Mouse (Mus musculus) embryonic facial prominence, embryonic 14.5 days (tissue): ENCODE measurements at regions not wholly inside any gene's neighbourhood (a gene's known extent, or its start where the extent isn't known, plus 50 kb on each side); places are given as distances from the start of the nearest gene placed in this dataset.

ENCODE experiments used
- ATAC-seq: fragments of 200-750 bp; cut with Nextera tagmentation; 2 replicates; pipeline ENCODE4 v1.8.0; 2017; ENCODE audit warnings: low read depth, moderate number of reproducible peaks, moderate TSS enrichment
- DNase-seq: peaks from one replicate; pipeline ENCODE4 v3.0.0-alpha.2; 2015; ENCODE audit warnings: low spot score
- H3K27ac ChIP-seq: fragments of 300-500 bp; sonication (generic); replicated peaks from 2 replicates; pipeline ENCODE4 v1.5.1; 2014; ENCODE audit warnings: low read depth, mild to moderate bottlenecking, low read length, moderate library complexity
- H3K27me3 ChIP-seq: fragments of 300-500 bp; sonication (generic); replicated peaks from 2 replicates; pipeline ENCODE4 v1.6.1; 2014; ENCODE audit warnings: low read length; ENCODE audit not compliant: control insufficient read depth, insufficient read depth
- H3K36me3 ChIP-seq: fragments of 300-500 bp; sonication (generic); 2 replicates; pipeline ENCODE4 v1.6.1; 2014; ENCODE audit warnings: low read length, mixed read lengths; ENCODE audit not compliant: control insufficient read depth, insufficient read depth
- H3K4me1 ChIP-seq: fragments of 300-500 bp; sonication (generic); 2 replicates; pipeline ENCODE4 v1.6.1; 2014; ENCODE audit warnings: antibody characterized with exemption, low read length; ENCODE audit not compliant: control insufficient read depth, insufficient read depth
- H3K4me2 ChIP-seq: fragments of 300-500 bp; sonication (generic); 2 replicates; pipeline ENCODE4 v1.6.1; 2014; ENCODE audit warnings: low read depth, mild to moderate bottlenecking, low read length, moderate library complexity, mixed read lengths
- H3K4me3 ChIP-seq: fragments of 300-500 bp; sonication (generic); 2 replicates; pipeline ENCODE4 v1.5.1; 2014; ENCODE audit warnings: low read depth, mild to moderate bottlenecking, low read length
- H3K9ac ChIP-seq: fragments of 300-500 bp; sonication (generic); 2 replicates; pipeline ENCODE4 v1.6.1; 2014; ENCODE audit warnings: low read depth, mild to moderate bottlenecking, low read length, moderate library complexity, mixed read lengths
- H3K9me3 ChIP-seq: fragments of 300-500 bp; sonication (generic); 2 replicates; pipeline ENCODE4 v1.6.1; 2016; ENCODE audit warnings: low read length; ENCODE audit not compliant: control insufficient read depth
- WGBS: fragments of 180-500 bp; shearing (Covaris S2); extraction: QIAGEN DNeasy Blood & Tissue Kit; methylation state at CpG from one replicate; pipeline ENCODE4 v1.1.7; 2014; 5-methylcytosine and 5-hydroxymethylcytosine counted together

GRCm38 (mm10) chr9:95331275-95331674, 75.2 kb downstream of the Chst2 start:
- H3K4me1 ChIP-seq = no peaks in the 10 kb centered on the region
- no peaks in the 10 kb centered on the region for H3K27me3 ChIP-seq
- ATAC-seq (no peak), DNase-seq (no peak)
- no peak overlapping the region for H3K4me2 ChIP-seq
- 63% methylated on average over 2 of the region's 2 CpGs for WGBS
- H3K27ac ChIP-seq = no peak overlapping the region
- H3K9me3 ChIP-seq = no peaks in the 10 kb centered on the region
- no peaks in the 10 kb centered on the region for H3K36me3 ChIP-seq
- H3K4me3 ChIP-seq = no peak overlapping the region
- no peak overlapping the region for H3K9ac ChIP-seq

DNA sequence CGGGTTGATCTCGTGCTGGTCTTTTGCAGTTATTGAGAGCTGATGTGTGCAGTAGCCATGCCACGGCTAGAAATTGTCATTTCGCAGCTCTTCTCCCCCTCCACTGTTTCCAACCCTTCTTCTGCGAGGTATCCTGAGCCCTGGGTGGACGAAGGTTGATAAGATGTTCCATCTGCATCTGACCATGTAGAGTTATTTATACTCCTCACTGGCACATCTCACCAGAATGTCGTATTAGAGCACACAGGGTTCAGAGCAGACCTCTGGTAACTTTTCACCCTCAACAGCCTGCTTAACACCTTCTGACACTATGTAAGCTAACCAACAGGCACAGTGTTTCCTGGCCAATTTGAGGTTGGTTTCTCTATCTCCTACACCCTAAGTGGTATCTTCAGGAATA, 76.4 kb downstream of the Chst2 start:
- H3K36me3 ChIP-seq = no peaks in the 10 kb centered on the region
- 97% methylated on average over 7 of the region's 7 CpGs for WGBS

DNA sequence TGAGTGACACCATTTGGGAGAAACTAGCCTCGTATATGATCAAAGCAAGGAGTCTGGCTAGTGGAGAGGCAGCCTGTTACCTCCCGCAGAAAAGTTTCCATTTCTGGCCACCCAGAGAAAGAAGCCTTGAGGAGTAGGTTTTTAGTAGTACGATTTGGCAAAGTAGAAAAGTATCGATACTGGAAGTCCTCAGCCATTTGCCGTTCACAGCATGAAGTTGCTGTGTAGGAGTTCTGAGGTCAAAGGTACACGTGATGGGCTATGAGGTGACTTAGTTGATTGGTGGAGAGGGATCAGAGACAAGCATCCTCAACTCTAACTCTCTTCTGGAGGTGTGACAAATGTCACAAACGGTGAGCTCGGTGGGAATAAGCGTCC, 77.5 kb downstream of the Chst2 start:
- Histone ChIP-seq H3K9me3 (no peaks in the 10 kb centered on the region), H3K4me3 (no peak overlapping the region), H3K27me3 (no peaks in the 10 kb centered on the region), H3K4me2 (no peak overlapping the region), H3K9ac (no peak overlapping the region), H3K36me3 (no peaks in the 10 kb centered on the region), H3K27ac (no peak overlapping the region), H3K4me1 (no peaks in the 10 kb centered on the region)
- WGBS = 85% methylated on average over 9 of the region's 9 CpGs
- ATAC-seq (no peak), DNase-seq (no peak)

More for the DNA sequence above, 76.4 kb downstream of the Chst2 start:
- H3K4me2 ChIP-seq = no peak overlapping the region
- no peaks in the 10 kb centered on the region for H3K27me3 ChIP-seq
- no peaks in the 10 kb centered on the region for H3K9me3 ChIP-seq
- no peak for ATAC-seq
- no peak overlapping the region for H3K9ac ChIP-seq
- H3K4me1 ChIP-seq = no peaks in the 10 kb centered on the region
- H3K27ac ChIP-seq = no peak overlapping the region
- DNase-seq = no peak
- no peak overlapping the region for H3K4me3 ChIP-seq

- H3K4me1 ChIP-seq = peaks cover under 1% of the 10 kb centered on the region; the same call in 1 of the 2 replicates
- H3K9ac ChIP-seq = no peak overlapping the region
- ATAC-seq (no peak), DNase-seq (no peak)
- H3K4me2 ChIP-seq = no peak overlapping the region
- H3K27ac ChIP-seq = no peak overlapping the region
- no peaks in the 10 kb centered on the region for H3K36me3 ChIP-seq
- H3K27me3 ChIP-seq = no peaks in the 10 kb centered on the region
- no peaks in the 10 kb centered on the region for H3K9me3 ChIP-seq
- H3K4me3 ChIP-seq = no peak overlapping the region
- WGBS = 79% methylated on average over 11 of the region's 15 CpGs
Measured at GRCm38 (mm10) chr9:95328261-95329052, 78.1 kb downstream of the Chst2 start.

GRCm38 (mm10) chr9:95327771-95328170, 78.8 kb downstream of the Chst2 start:
- Histone ChIP-seq H3K4me3 (no peak overlapping the region), H3K4me2 (no peak overlapping the region), H3K9ac (no peak overlapping the region), H3K27me3 (no peaks in the 10 kb centered on the region), H3K4me1 (peaks cover 3% of the 10 kb centered on the region; the same call in 1 of the 2 replicates), H3K9me3 (no peaks in the 10 kb centered on the region), H3K36me3 (no peaks in the 10 kb centered on the region), H3K27ac (no peak overlapping the region)
- DNase-seq (no peak), ATAC-seq (no peak)
- 62% methylated on average over 3 of the region's 3 CpGs for WGBS

- peaks cover 10% of the 10 kb centered on the region for H3K4me1 ChIP-seq
- no peak overlapping the region for H3K9ac ChIP-seq
- H3K27me3 ChIP-seq = no peaks in the 10 kb centered on the region
- H3K27ac ChIP-seq = no peak overlapping the region
- H3K9me3 ChIP-seq = no peaks in the 10 kb centered on the region
- ATAC-seq = no peak
- no peak overlapping the region for H3K4me2 ChIP-seq
- H3K36me3 ChIP-seq = no peaks in the 10 kb centered on the region
- DNase-seq = peak; percentile 24
- no peak overlapping the region for H3K4me3 ChIP-seq
- WGBS = 28% methylated on average over 7 of the region's 7 CpGs
Measured at GRCm38 (mm10) chr9:95323622-95324021, 82.9 kb downstream of the Chst2 start.

- Histone ChIP-seq H3K4me2 (no peak overlapping the region), H3K4me3 (no peak overlapping the region), H3K4me1 (peaks cover 10% of the 10 kb centered on the region), H3K27me3 (no peaks in the 10 kb centered on the region), H3K9me3 (no peaks in the 10 kb centered on the region), H3K9ac (no peak overlapping the region), H3K36me3 (no peaks in the 10 kb centered on the region), H3K27ac (0 out of 2 replicates have a peak overlapping the region, but pooled peaks have one; percentile 19)
- DNase-seq (peak; percentile 70), ATAC-seq (peak; percentile 53; the same call in 1 of the 2 replicates)
- WGBS = 34% methylated on average over 5 of the region's 5 CpGs
Measured at GRCm38 (mm10) chr9:95322893-95323292, 83.6 kb downstream of the Chst2 start.

DNA sequence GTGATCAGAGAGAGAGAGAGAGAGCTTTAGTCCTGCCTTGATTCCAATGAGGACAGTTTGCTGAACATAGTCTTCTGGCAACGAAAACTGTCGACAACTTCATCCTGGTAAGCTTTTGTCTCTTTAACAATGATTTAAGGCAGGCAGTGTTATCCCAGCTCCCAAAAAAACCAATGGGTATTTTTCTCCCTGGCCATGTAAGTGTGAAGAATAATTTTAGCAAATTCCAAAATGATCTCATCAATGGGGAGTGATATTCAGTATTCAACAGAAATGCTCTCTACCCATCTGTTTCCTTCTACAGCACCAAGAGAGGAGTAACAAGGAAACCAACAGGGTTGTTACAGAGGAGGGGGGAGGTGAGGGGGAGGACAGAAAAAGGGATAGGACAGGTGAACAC, 84.5 kb downstream of the Chst2 start:
- H3K9ac ChIP-seq = no peak overlapping the region
- H3K36me3 ChIP-seq = no peaks in the 10 kb centered on the region
- 72% methylated on average over 2 of the region's 2 CpGs for WGBS
- ATAC-seq (no peak), DNase-seq (no peak)
- no peak overlapping the region for H3K4me3 ChIP-seq
- H3K27ac ChIP-seq = no peak overlapping the region
- no peaks in the 10 kb centered on the region for H3K27me3 ChIP-seq
- H3K4me1 ChIP-seq = peaks cover 10% of the 10 kb centered on the region
- no peak overlapping the region for H3K4me2 ChIP-seq
- no peaks in the 10 kb centered on the region for H3K9me3 ChIP-seq

- no peak overlapping the region for H3K4me2 ChIP-seq
- H3K27ac ChIP-seq = no peak overlapping the region
- peaks cover 10% of the 10 kb centered on the region for H3K4me1 ChIP-seq
- H3K9ac ChIP-seq = no peak overlapping the region
- ATAC-seq (no peak), DNase-seq (no peak)
- H3K4me3 ChIP-seq = no peak overlapping the region
- H3K36me3 ChIP-seq = no peaks in the 10 kb centered on the region
- no peaks in the 10 kb centered on the region for H3K27me3 ChIP-seq
- WGBS = 92% methylated on average over 9 of the region's 9 CpGs
- H3K9me3 ChIP-seq = no peaks in the 10 kb centered on the region
Measured at GRCm38 (mm10) chr9:95318926-95319325, 87.6 kb downstream of the Chst2 start.
